Mouse (Mus musculus) limb, embryonic 10.5 days (tissue): ENCODE results near the gene Rnf10. TPM values are rescaled to one million over a fixed set of nuclear protein-coding genes. Genes with fewer than 3 reads are reported as not detected.

ENCODE experiments used
- DNase-seq: peaks from one replicate; pipeline ENCODE4 v3.0.0-alpha.2; 2017; ENCODE audit warnings: low spot score
- H3K27ac ChIP-seq: fragments of 300-500 bp; sonication (generic); 2 replicates; pipeline ENCODE4 v1.5.1; 2016; ENCODE audit warnings: mild to moderate bottlenecking
- H3K27me3 ChIP-seq: fragments of 300-500 bp; sonication (generic); 2 replicates; pipeline ENCODE4 v1.6.1; 2016; ENCODE audit warnings: low read depth, mild to moderate bottlenecking; ENCODE audit not compliant: poor library complexity, severe bottlenecking
- H3K36me3 ChIP-seq: fragments of 300-500 bp; sonication (generic); 2 replicates; pipeline ENCODE4 v1.6.1; 2016; ENCODE audit warnings: mild to moderate bottlenecking, moderate library complexity
- H3K4me1 ChIP-seq: fragments of 300-500 bp; sonication (generic); 2 replicates; pipeline ENCODE4 v1.6.1; 2016
- H3K4me3 ChIP-seq: fragments of 300-500 bp; sonication (generic); 2 replicates; pipeline ENCODE4 v1.5.1; 2016; ENCODE audit warnings: mild to moderate bottlenecking, moderate library complexity
- H3K9me3 ChIP-seq: fragments of 300-500 bp; sonication (generic); replicated peaks from 2 replicates; pipeline ENCODE4 v1.6.1; 2016; ENCODE audit warnings: mild to moderate bottlenecking
- WGBS: fragments of 180-500 bp; shearing (Covaris S2); methylation state at CpG from one replicate; pipeline ENCODE4 v1.1.7; 2016; 5-methylcytosine and 5-hydroxymethylcytosine counted together
- polyA plus RNA-seq: library from polyadenylated mRNA; unstranded; fragments of >200 nt; fragmentation: Nextera tagmentation; extraction: Ambion mirVana; gene quantifications from 2 replicates; pipeline ENCODE4 v1.2.1, GENCODE M21; 2016

The Rnf10 gene
- polyA plus RNA-seq, 1 experiment from 2014 or later, result 159 TPM

DNA sequence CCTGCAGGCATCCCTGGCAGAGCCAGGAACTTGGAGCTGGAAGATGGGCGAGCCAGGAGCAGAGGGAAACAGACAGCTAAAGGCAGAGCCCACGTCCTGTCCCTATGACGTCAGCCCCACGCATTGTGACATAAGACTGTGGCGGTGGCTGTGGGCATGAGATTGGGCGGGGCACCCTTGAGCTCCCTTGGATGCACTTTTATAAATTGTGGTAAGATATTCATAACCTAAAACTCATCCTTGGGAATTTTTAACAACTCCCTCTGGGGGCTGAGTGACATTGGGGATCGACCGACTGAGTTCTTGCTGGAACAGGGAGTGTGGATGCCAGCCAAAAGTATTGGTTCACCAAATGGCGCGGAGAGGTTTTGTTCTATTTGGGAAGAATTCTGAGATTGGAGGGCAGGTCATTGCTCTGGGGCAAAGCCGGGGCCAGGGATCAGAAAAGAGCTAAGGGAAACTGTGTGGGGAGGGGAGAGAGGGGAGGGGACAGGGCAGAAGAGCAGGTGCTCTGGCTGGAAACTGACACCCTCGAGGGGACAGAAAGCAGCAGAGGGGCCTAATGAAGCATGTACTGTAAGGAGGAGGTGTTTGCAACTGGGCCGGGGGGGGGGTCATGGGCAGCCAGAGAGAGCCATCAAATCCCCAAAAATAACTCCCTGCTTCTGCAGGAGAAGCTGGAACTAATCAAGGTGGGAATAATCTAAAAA is 51.6 kb downstream of the Rnf10 start:
- no peak for DNase-seq
- H3K4me3 ChIP-seq, result no peak overlapping the region
- H3K4me1 ChIP-seq, result peaks cover 32% of the 10 kb centered on the region
- 42% methylated on average over 13 of the region's 13 CpGs for WGBS
- H3K27me3 ChIP-seq, result peaks cover 11% of the 10 kb centered on the region; the same call in 1 of the 2 replicates
- H3K36me3 ChIP-seq, result no peaks in the 10 kb centered on the region
- no peaks in the 10 kb centered on the region for H3K9me3 ChIP-seq
- peak overlapping the region; percentile 57; the same call in 1 of the 2 replicates for H3K27ac ChIP-seq

- DNase-seq, result no peak
- H3K9me3 ChIP-seq, result no peaks in the 10 kb centered on the region
- no peak overlapping the region for H3K27ac ChIP-seq
- peaks cover 22% of the 10 kb centered on the region for H3K27me3 ChIP-seq
- no peak overlapping the region for H3K4me3 ChIP-seq
- 94% methylated on average over 12 of the region's 12 CpGs for WGBS
- H3K36me3 ChIP-seq, result no peaks in the 10 kb centered on the region
- H3K4me1 ChIP-seq, result peaks cover 27% of the 10 kb centered on the region
These were observed 54.7 kb downstream of the Rnf10 start for GRCm38 (mm10) chr5:115217998-115218397.

DNA sequence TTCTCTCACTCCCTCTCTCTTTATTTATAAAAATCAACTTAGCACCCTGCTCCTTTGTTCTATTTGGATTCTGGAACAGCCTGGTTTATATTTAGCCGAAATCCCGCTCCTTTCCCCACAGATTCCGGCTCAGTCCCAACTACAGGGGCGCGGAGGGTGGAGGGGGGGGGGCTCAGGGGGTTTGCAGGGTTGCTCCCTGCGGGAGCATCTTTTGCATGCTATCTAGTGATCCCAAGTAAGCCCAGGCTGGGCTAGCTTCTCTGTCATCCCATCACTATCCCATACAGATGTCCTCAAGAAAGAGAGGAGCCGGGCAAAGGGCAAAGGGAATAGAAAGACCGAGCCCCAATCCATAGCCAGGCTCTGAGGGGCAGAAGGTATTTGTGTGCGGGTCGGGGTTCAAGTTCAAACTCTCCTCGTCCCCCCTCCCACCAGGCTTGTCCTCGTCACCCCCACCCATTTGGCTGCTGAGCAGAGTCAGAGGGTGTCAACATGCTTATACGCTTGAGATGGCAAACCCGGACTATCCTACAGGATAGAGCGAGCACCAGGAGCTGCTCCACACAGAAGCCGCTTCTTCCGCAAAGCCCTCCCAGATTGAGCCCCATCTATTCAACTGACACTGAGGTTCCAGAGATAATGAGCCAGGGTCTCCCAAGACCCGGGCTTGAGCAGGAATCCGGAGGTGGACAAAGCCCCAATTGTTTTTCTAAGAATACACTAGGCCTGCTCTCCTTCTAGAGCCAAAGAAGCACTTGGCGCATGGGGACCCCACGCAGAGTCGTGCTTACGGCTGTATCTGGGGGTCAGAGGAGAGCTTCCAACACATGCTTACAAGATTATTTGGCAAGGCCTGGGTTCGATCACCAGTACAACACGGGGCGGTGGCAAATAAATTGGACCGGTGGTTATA is 57.2 kb downstream of the Rnf10 start:
- Histone ChIP-seq H3K4me3 (peak overlapping the region; percentile 58), H3K9me3 (no peaks in the 10 kb centered on the region), H3K27ac (peak overlapping the region; percentile 88), H3K4me1 (peaks cover 20% of the 10 kb centered on the region), H3K27me3 (peaks cover 22% of the 10 kb centered on the region), H3K36me3 (no peaks in the 10 kb centered on the region)
- WGBS, result 25% methylated on average over 27 of the region's 27 CpGs
- DNase-seq, result peak; percentile 40

GRCm38 (mm10) chr5:115214864-115215263 is 57.8 kb downstream of the Rnf10 start:
- Histone ChIP-seq H3K36me3 (no peaks in the 10 kb centered on the region), H3K4me3 (peak overlapping the region; percentile 58), H3K27ac (peak overlapping the region; percentile 88), H3K4me1 (peaks cover 19% of the 10 kb centered on the region), H3K27me3 (peaks cover 22% of the 10 kb centered on the region), H3K9me3 (no peaks in the 10 kb centered on the region)
- peak; percentile 74 for DNase-seq
- 2% methylated on average over 17 of the region's 17 CpGs for WGBS

- peaks cover 25% of the 10 kb centered on the region for H3K4me1 ChIP-seq
- DNase-seq, result no peak
- H3K9me3 ChIP-seq, result no peaks in the 10 kb centered on the region
- H3K4me3 ChIP-seq, result no peak overlapping the region
- peaks cover 22% of the 10 kb centered on the region for H3K27me3 ChIP-seq
- H3K36me3 ChIP-seq, result no peaks in the 10 kb centered on the region
- 60% methylated on average over 4 of the region's 4 CpGs for WGBS
- H3K27ac ChIP-seq, result no peak overlapping the region
These were observed 59.8 kb downstream of the Rnf10 start for GRCm38 (mm10) chr5:115212861-115213260.

GRCm38 (mm10) chr5:115212451-115212850 is 60.2 kb downstream of the Rnf10 start:
- no peak overlapping the region for H3K27ac ChIP-seq
- H3K27me3 ChIP-seq, result peaks cover 22% of the 10 kb centered on the region
- no peaks in the 10 kb centered on the region for H3K9me3 ChIP-seq
- peaks cover 25% of the 10 kb centered on the region for H3K4me1 ChIP-seq
- no peak for DNase-seq
- H3K4me3 ChIP-seq, result no peak overlapping the region
- WGBS, result 84% methylated on average over 9 of the region's 9 CpGs
- H3K36me3 ChIP-seq, result no peaks in the 10 kb centered on the region

DNA sequence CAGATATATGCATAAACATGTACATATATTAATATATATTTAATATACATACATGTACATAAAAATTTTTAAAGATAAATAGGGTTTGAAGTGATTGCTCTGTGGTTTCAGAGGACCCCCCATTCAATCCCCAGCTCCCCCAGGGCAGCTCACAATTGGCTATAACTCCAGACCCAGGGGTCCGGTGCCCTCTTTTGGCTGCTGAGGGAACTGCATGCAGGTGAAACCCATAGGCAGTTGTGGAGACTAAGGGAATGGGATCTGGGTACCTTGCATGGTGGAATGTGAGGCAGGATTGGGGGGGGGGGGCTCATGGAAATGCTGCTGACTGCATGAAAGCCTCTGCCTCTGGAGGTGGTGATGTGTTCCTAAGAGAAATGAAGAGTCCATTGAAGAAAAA is 62.3 kb downstream of the Rnf10 start:
- Histone ChIP-seq H3K4me3 (no peak overlapping the region), H3K9me3 (no peaks in the 10 kb centered on the region), H3K4me1 (peaks cover 21% of the 10 kb centered on the region), H3K36me3 (no peaks in the 10 kb centered on the region), H3K27ac (no peak overlapping the region), H3K27me3 (peaks cover 10% of the 10 kb centered on the region)
- 11% methylated on average over 1 of the region's 1 CpGs for WGBS
- peak; percentile 62 for DNase-seq

DNA sequence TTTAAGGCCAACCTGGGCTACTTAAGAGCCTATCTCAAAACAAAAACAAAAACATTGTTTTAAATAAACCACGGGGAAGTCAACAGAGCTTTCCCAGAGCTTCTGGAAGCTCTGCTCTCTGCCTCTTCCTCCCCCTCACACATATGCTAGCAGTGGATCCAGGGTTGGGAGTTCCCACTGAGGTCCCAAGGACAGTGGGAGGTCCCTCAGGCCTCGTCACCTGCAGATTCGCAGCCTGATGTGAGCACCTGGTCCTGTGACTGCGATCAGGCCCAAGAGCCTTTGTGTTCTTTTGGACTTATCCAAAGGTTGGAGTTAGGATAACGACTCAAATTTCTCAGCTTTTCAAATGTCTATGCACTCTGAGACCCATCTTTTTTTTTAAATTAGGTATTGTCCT is 64.1 kb downstream of the Rnf10 start:
- Histone ChIP-seq H3K27ac (no peak overlapping the region), H3K9me3 (no peaks in the 10 kb centered on the region), H3K4me1 (peaks cover 30% of the 10 kb centered on the region), H3K27me3 (peaks cover 20% of the 10 kb centered on the region), H3K4me3 (no peak overlapping the region), H3K36me3 (no peaks in the 10 kb centered on the region)
- 57% methylated on average over 5 of the region's 5 CpGs for WGBS
- DNase-seq, result no peak

DNA sequence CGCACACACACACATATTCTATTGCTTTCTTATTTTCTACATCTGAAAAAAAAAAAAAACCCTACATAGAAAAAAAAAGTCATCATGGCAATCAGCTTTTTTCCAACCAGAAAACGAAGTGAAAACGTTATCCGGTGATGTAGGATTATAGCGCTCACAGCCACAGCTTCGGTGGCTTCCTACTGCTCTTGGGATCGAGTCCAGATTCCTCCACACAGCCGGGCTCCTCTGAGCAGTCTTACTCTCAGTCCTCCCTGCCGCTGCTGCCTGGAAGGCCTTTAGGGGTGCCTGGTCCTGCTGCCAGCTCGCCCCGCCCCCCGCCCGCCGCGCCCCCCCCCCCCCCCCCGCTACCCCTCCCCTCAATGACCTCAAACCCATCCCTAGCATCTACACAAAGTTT is 64.8 kb downstream of the Rnf10 start:
- peaks cover 30% of the 10 kb centered on the region for H3K4me1 ChIP-seq
- H3K9me3 ChIP-seq, result no peaks in the 10 kb centered on the region
- DNase-seq, result no peak
- H3K36me3 ChIP-seq, result no peaks in the 10 kb centered on the region
- no peak overlapping the region for H3K27ac ChIP-seq
- WGBS, result 14% methylated on average over 10 of the region's 16 CpGs
- peaks cover 24% of the 10 kb centered on the region for H3K27me3 ChIP-seq
- H3K4me3 ChIP-seq, result no peak overlapping the region; the same call in 1 of the 2 replicates

DNA sequence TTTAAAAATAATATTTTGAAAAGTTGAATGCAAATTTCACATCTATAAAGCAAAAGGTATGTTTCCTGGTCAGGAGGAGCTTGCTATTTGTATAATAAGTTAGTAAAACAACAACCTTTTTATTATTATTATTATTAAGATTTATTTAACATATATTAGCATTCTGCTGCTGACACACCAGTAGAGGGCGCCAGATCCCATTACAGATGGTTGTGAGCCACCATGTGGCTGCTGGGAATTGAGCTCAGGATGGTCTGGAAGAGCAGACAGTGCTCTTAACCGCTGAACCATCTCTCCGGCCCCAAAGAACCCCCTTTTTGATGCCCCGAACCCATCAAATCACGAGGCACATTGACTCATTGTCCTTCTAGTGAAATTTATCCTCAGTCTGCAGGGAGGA is 65.5 kb downstream of the Rnf10 start:
- no peak overlapping the region for H3K4me3 ChIP-seq
- WGBS, result 61% methylated on average over 5 of the region's 5 CpGs
- H3K9me3 ChIP-seq, result no peaks in the 10 kb centered on the region
- DNase-seq, result no peak
- no peaks in the 10 kb centered on the region for H3K36me3 ChIP-seq
- H3K27me3 ChIP-seq, result peaks cover 26% of the 10 kb centered on the region
- H3K27ac ChIP-seq, result no peak overlapping the region
- peaks cover 24% of the 10 kb centered on the region for H3K4me1 ChIP-seq

DNA sequence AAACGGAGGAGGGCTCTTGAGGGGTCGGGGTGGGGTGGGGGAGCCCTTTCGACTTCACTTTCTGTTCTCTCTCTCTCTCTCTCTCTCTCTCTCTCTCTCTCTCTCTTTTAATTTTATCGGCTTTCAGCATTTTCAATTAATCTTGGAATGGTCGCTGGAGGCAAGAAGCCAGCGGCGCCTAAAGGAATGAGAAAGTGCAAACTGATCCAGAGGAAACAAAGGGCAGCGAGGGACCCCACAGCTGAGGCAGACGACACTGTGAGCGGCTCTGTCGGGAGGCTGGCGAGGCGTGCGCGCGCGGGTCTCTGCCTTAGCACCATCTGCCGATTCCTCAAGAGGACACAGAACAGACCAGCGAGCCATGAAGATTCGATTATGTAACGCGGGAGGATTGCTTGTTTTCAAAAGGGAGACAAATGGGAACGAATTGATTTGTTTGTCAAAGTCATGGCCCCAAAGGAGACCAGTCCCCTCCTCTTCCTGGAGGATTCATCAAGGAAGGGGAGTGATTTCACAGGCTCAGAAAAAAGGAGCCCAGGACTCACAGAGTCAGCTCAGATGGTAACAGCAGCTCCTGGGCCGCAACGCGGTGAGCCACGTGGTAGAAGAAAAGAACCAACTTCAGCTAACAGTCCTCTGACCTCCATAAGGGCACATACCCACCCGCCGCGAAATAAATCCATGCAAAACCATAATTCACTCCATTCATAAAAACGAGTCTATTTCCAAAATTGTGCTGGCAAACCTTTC is 68.0 kb downstream of the Rnf10 start:
- peak overlapping the region; percentile 49 for H3K4me3 ChIP-seq
- H3K9me3 ChIP-seq, result no peaks in the 10 kb centered on the region
- H3K27ac ChIP-seq, result peak overlapping the region; percentile 85
- peak; percentile 75 for DNase-seq
- H3K36me3 ChIP-seq, result no peaks in the 10 kb centered on the region
- peaks cover 26% of the 10 kb centered on the region for H3K27me3 ChIP-seq
- WGBS, result 5% methylated on average over 31 of the region's 31 CpGs
- peaks cover 24% of the 10 kb centered on the region for H3K4me1 ChIP-seq

DNA sequence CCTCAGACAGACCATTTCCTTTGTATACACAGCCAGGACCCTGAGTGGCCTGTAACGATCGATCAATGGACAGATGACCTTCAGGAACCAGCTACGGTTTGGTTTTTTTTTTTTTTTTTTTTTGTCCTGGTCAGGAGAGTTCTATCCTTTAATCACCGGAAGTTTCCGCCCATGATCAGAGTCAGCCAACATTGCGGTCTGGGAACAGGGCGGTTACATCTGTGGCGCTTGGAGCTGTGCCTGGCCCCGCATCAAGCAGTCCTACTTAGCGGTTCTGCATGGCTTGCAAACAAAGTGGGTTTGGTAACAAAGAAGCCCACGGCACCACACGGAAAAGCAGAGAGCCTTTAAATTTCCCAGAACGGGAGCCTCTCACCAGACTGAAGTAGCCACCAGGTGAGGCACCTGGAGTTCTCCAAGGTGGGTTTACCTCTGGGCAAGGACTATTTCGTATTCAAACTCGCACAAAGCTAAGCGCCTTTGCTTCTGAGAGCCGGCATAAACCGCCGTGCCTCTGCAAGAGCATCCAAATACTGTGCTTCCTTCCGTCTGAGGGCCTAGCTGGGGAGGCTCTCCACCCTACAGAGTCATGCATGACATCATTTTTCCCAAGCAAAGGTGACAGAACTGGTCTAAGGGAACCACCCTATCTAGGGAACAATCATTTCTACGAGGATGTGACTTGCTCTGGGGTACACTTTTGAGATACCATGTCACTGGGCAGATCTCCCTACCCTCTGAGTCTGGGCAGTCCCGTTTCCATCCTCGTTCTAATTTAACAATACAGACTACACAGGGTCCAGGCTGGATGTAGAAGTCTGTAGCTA is 68.8 kb downstream of the Rnf10 start:
- DNase-seq, result peak; percentile 50
- peak overlapping the region; percentile 85 for H3K27ac ChIP-seq
- peaks cover 26% of the 10 kb centered on the region for H3K27me3 ChIP-seq
- no peaks in the 10 kb centered on the region for H3K36me3 ChIP-seq
- H3K4me3 ChIP-seq, result peak overlapping the region; percentile 49
- 17% methylated on average over 23 of the region's 23 CpGs for WGBS
- H3K4me1 ChIP-seq, result peaks cover 24% of the 10 kb centered on the region
- H3K9me3 ChIP-seq, result no peaks in the 10 kb centered on the region
